Mouse (Mus musculus) myocyte (in vitro differentiated cells): ENCODE data around the gene Ttll11. TPM values are rescaled to one million over a fixed set of nuclear protein-coding genes. Genes with fewer than 3 reads are reported as not detected.
A peak's percentile ranks its signal among the peaks of the same experiment; 100 is the strongest.

Source experiments
- H3K27me3 ChIP-seq: one replicate; pipeline ENCODE4 v1.6.1; 2011; ENCODE audit not compliant: control insufficient read depth, insufficient read depth, insufficient read length
- H3K36me3 ChIP-seq: one replicate; pipeline ENCODE4 v1.6.1; 2011; ENCODE audit not compliant: control insufficient read depth, insufficient read depth
- H3K4me2 ChIP-seq: one replicate; pipeline ENCODE4 v1.6.1; 2011; ENCODE audit warnings: low read depth, control low read depth
- H3K4me3 ChIP-seq: one replicate; pipeline ENCODE4 v1.5.1; 2011; ENCODE audit warnings: mild to moderate bottlenecking, control low read depth, moderate library complexity
- H3K79me2 ChIP-seq: one replicate; pipeline ENCODE4 v1.6.1; 2011; ENCODE audit not compliant: control insufficient read depth, insufficient read depth
- H3ac ChIP-seq: one replicate; pipeline ENCODE4 v1.6.1; 2011; ENCODE audit not compliant: control insufficient read depth, insufficient read length
- CEBPB ChIP-seq: IDR thresholded peaks from 2 replicates; pipeline ENCODE4 v1.6.1; 2011; ENCODE audit warnings: mild to moderate bottlenecking, moderate library complexity; ENCODE audit not compliant: poor library complexity, insufficient read depth, severe bottlenecking
- E2F4 ChIP-seq: IDR thresholded peaks from one replicate; pipeline ENCODE4 v1.6.1; 2011; ENCODE audit warnings: mild to moderate bottlenecking, control low read depth, moderate library complexity; ENCODE audit not compliant: insufficient read depth
- MAX ChIP-seq: IDR thresholded peaks from one replicate; pipeline ENCODE4 v1.6.1; 2011; ENCODE audit warnings: low read depth, mild to moderate bottlenecking, control low read depth
- MYOD1 ChIP-seq, 3 experiments: IDR thresholded peaks; one replicate each; pipeline ENCODE4 v1.6.1; 2011; ENCODE audit warnings: control low read depth in 2 of 3, low read depth in 2 of 3, mild to moderate bottlenecking in 2 of 3, moderate library complexity in 1 of 3; ENCODE audit not compliant: insufficient read length in 2 of 3, control insufficient read depth in 1 of 3
- MYOG ChIP-seq, 3 experiments: IDR thresholded peaks; one replicate each; pipeline ENCODE4 v1.6.1; 2011; ENCODE audit warnings: control low read depth in 2 of 3, low read depth in 2 of 3, mild to moderate bottlenecking in 2 of 3; ENCODE audit not compliant: insufficient read length in 2 of 3, control insufficient read depth in 1 of 3, insufficient read depth in 1 of 3
- POLR2A ChIP-seq: IDR thresholded peaks from one replicate; pipeline ENCODE4 v1.6.1; 2011; ENCODE audit warnings: low read depth, mild to moderate bottlenecking, control low read depth, moderate library complexity; ENCODE audit not compliant: insufficient read length
- POLR2AphosphoS2 ChIP-seq: IDR thresholded peaks from one replicate; pipeline ENCODE4 v1.6.1; 2011; ENCODE audit warnings: low read depth, control low read depth; ENCODE audit not compliant: insufficient read length
- REST ChIP-seq: IDR thresholded peaks from one replicate; pipeline ENCODE4 v1.6.1; 2011; ENCODE audit warnings: mild to moderate bottlenecking, control low read depth, moderate library complexity; ENCODE audit not compliant: insufficient read depth, insufficient read length
- SRF ChIP-seq: IDR thresholded peaks from one replicate; pipeline ENCODE4 v1.6.1; 2011; ENCODE audit warnings: low read depth; ENCODE audit not compliant: control insufficient read depth, insufficient read length
- TCF12 ChIP-seq: IDR thresholded peaks from one replicate; pipeline ENCODE4 v1.6.1; 2011; ENCODE audit warnings: mild to moderate bottlenecking, control low read depth; ENCODE audit not compliant: poor library complexity, insufficient read depth, severe bottlenecking
- TCF3 ChIP-seq: IDR thresholded peaks from one replicate; pipeline ENCODE4 v1.6.1; 2011; ENCODE audit warnings: low read depth, control low read depth; ENCODE audit not compliant: insufficient read length
- USF1 ChIP-seq: IDR thresholded peaks from one replicate; pipeline ENCODE4 v1.6.1; 2011; ENCODE audit warnings: low read depth, mild to moderate bottlenecking, control low read depth, moderate library complexity
- polyA plus RNA-seq: library from polyadenylated mRNA; unstranded; fragments of >200 nt; fragmentation: generic; extraction: Trizol; gene quantifications from one replicate; pipeline ENCODE4 v1.2.1, GENCODE M21; 2012; ENCODE audit warnings: missing spikeins

The Ttll11 gene
- polyA plus RNA-seq, 1 experiment, result 9.8 TPM

GRCm38 (mm10) chr2:36000390-36000789 lies 20.7 kb upstream of the Ttll11 start:
- H3ac ChIP-seq, result no peak overlapping the region
- no peaks in the 10 kb centered on the region for H3K27me3 ChIP-seq
- no peaks in the 10 kb centered on the region for H3K79me2 ChIP-seq
- H3K36me3 ChIP-seq, result no peaks in the 10 kb centered on the region
- TF ChIP-seq MAX (no peak), E2F4 (no peak), MYOD1 (IDR thresholded peaks at IDR 0.05; ENCODE audit: control insufficient read depth in 1 of 3, insufficient read length in 2 of 3, low read depth in 2 of 3) (no peak), MYOG (IDR thresholded peaks at IDR 0.05; ENCODE audit: control insufficient read depth in 1 of 3, insufficient read depth in 1 of 3, insufficient read length in 2 of 3, low read depth in 2 of 3) (no peak), TCF12 (no peak), CEBPB (no peak), REST (no peak)
- no peak overlapping the region for H3K4me3 ChIP-seq
- no peak overlapping the region for H3K4me2 ChIP-seq

GRCm38 (mm10) chr2:35999212-35999611 lies 19.5 kb upstream of the Ttll11 start:
- Histone ChIP-seq H3K79me2 (no peaks in the 10 kb centered on the region), H3K4me3 (no peak overlapping the region), H3K27me3 (no peaks in the 10 kb centered on the region), H3ac (no peak overlapping the region), H3K36me3 (no peaks in the 10 kb centered on the region), H3K4me2 (no peak overlapping the region)
- TF ChIP-seq SRF, result no peak
- TF ChIP-seq MYOD1 (IDR thresholded peaks at IDR 0.05; ENCODE audit: control insufficient read depth in 1 of 3, insufficient read length in 2 of 3, low read depth in 2 of 3), result no peak
- no peak for TF ChIP-seq POLR2A
- no peak for TF ChIP-seq CEBPB
- no peak for TF ChIP-seq MAX
- TF ChIP-seq TCF12, result no peak
- TF ChIP-seq TCF3, result no peak
- TF ChIP-seq REST, result no peak
- TF ChIP-seq MYOG (IDR thresholded peaks at IDR 0.05; ENCODE audit: control insufficient read depth in 1 of 3, insufficient read depth in 1 of 3, insufficient read length in 2 of 3, low read depth in 2 of 3), result no peak
- no peak for TF ChIP-seq POLR2AphosphoS2
- no peak for TF ChIP-seq E2F4
- TF ChIP-seq USF1, result no peak

DNA sequence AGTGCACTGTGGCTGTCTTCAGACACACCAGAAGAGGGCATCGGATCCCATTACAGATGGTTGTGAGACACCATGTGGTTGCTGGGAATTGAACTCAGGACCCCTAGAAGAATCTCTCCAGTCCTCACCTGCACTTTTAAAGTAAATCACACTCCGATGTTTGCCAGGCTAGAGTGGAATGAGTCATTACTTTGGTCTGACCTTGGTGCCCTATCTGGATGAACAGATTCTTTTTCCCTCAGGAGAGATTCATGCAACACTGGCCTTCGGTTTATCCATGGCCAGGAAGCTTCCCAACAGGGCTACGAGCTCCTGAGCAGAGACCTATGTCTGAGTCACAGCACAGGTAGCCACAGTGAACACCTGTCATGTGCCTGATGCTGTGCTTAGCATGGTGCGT lies 18.7 kb upstream of the Ttll11 start:
- TF ChIP-seq TCF3 (no peak), POLR2A (no peak), POLR2AphosphoS2 (no peak), E2F4 (no peak), MYOD1 (IDR thresholded peaks at IDR 0.05; ENCODE audit: control insufficient read depth in 1 of 3, insufficient read length in 2 of 3, low read depth in 2 of 3) (no peak)
- Histone ChIP-seq H3K4me3 (no peak overlapping the region), H3K36me3 (no peaks in the 10 kb centered on the region), H3ac (no peak overlapping the region), H3K79me2 (no peaks in the 10 kb centered on the region), H3K4me2 (no peak overlapping the region), H3K27me3 (no peaks in the 10 kb centered on the region)

DNA sequence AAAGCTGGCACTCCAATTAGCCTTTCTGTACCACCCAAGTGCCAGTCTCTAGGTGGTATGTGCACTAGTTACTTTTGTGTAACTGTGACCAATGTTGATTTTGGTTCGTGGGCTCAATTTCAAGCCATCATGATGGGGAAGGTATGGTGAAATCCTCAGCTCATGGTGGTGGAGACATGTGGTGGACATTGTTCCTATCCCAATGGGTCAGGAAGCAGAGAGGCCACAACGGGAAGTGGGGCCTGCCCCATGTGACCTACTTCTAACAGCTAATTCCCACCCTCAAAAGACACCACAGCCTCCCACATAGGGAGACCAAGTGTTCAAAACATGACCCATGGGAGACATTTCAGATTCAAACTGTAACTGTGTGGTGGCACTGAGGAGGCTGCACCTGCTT lies 17.0 kb upstream of the Ttll11 start:
- Histone ChIP-seq H3K4me2 (no peak overlapping the region), H3K27me3 (no peaks in the 10 kb centered on the region), H3K4me3 (no peak overlapping the region), H3K36me3 (no peaks in the 10 kb centered on the region), H3ac (no peak overlapping the region), H3K79me2 (no peaks in the 10 kb centered on the region)
- TF ChIP-seq SRF, result no peak

- Histone ChIP-seq H3K36me3 (no peaks in the 10 kb centered on the region), H3K4me2 (peak overlapping the region; percentile 10), H3K27me3 (no peaks in the 10 kb centered on the region), H3K79me2 (no peaks in the 10 kb centered on the region), H3K4me3 (no peak overlapping the region), H3ac (no peak overlapping the region)
- peak; percentile 44 for TF ChIP-seq USF1
- no peak for TF ChIP-seq POLR2AphosphoS2
Measured at GRCm38 (mm10) chr2:35994303-35994702, 14.6 kb upstream of the Ttll11 start.

DNA sequence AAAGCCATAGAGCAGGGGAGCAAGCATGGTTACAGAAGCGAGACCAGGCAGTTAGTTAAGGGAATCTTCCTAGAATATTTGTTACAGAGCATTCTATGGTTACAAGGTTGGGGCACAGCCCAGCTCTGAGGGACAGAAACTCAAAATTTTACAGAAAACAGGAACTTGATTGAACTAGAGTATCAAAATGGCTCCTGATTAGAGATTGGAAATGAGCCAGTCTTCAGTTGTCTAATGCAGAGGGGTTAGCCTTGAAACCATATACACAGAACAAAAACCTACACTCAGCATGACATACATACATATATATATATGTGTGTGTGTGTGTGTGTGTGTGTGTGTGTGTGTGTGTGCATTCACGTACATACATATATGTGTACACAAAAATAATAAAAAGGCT lies 13.8 kb upstream of the Ttll11 start:
- TF ChIP-seq TCF3 (no peak), MYOD1 (IDR thresholded peaks at IDR 0.05; ENCODE audit: control insufficient read depth in 1 of 3, insufficient read length in 2 of 3, low read depth in 2 of 3) (no peak), CEBPB (no peak), MAX (no peak), POLR2A (no peak), E2F4 (no peak), USF1 (no peak), REST (no peak), SRF (no peak), POLR2AphosphoS2 (no peak), MYOG (IDR thresholded peaks at IDR 0.05; ENCODE audit: control insufficient read depth in 1 of 3, insufficient read depth in 1 of 3, insufficient read length in 2 of 3, low read depth in 2 of 3) (no peak), TCF12 (no peak)
- H3K79me2 ChIP-seq, result no peaks in the 10 kb centered on the region
- no peaks in the 10 kb centered on the region for H3K27me3 ChIP-seq
- H3K4me2 ChIP-seq, result no peak overlapping the region
- no peak overlapping the region for H3ac ChIP-seq
- H3K36me3 ChIP-seq, result no peaks in the 10 kb centered on the region
- no peak overlapping the region for H3K4me3 ChIP-seq
